Mouse (Mus musculus) intestine, embryonic 14.5 days (tissue): ENCODE measurements at regions not wholly inside any gene's neighbourhood (a gene's known extent, or its start where the extent isn't known, plus 50 kb on each side); places are given as distances from the start of the nearest gene placed in this dataset.

Experiments used
- ATAC-seq: fragments of 200-750 bp; cut with Nextera tagmentation; replicated peaks from 2 replicates; pipeline ENCODE4 v1.8.0; 2017; ENCODE audit warnings: low read depth, moderate number of reproducible peaks, moderate TSS enrichment, moderate library complexity; ENCODE audit not compliant: low FRiP score, low TSS enrichment
- DNase-seq: peaks from one replicate; pipeline ENCODE4 v3.0.0-alpha.2; 2018; ENCODE audit warnings: low spot score
- H3K27ac ChIP-seq: fragments of 300-500 bp; sonication (generic); 2 replicates; pipeline ENCODE4 v1.5.1; 2014; ENCODE audit warnings: low read depth, mild to moderate bottlenecking, control low read depth
- H3K27me3 ChIP-seq: fragments of 300-500 bp; sonication (generic); replicated peaks from 2 replicates; pipeline ENCODE4 v1.6.1; 2014; ENCODE audit warnings: low read length, control low read depth; ENCODE audit not compliant: control insufficient read depth, insufficient read depth
- H3K36me3 ChIP-seq: fragments of 300-500 bp; sonication (generic); 2 replicates; pipeline ENCODE4 v1.6.1; 2014; ENCODE audit warnings: low read length, control low read depth; ENCODE audit not compliant: control insufficient read depth, insufficient read depth
- H3K4me1 ChIP-seq: fragments of 300-500 bp; sonication (generic); replicated peaks from 2 replicates; pipeline ENCODE4 v1.6.1; 2014; ENCODE audit warnings: low read length, control low read depth, mixed read lengths; ENCODE audit not compliant: control insufficient read depth, insufficient read depth
- H3K4me2 ChIP-seq: fragments of 300-500 bp; sonication (generic); 2 replicates; pipeline ENCODE4 v1.6.1; 2014; ENCODE audit warnings: low read length
- H3K4me3 ChIP-seq: fragments of 300-500 bp; sonication (generic); 2 replicates; pipeline ENCODE4 v1.5.1; 2014; ENCODE audit warnings: low read depth, low read length, control low read depth, mixed read lengths
- H3K9ac ChIP-seq: fragments of 300-500 bp; sonication (generic); 2 replicates; pipeline ENCODE4 v1.6.1; 2014; ENCODE audit warnings: mild to moderate bottlenecking, low read length
- H3K9me3 ChIP-seq: fragments of 300-500 bp; sonication (generic); 2 replicates; pipeline ENCODE4 v1.6.1; 2016; ENCODE audit warnings: low read length, control low read depth; ENCODE audit not compliant: control insufficient read depth
- WGBS: fragments of 180-500 bp; shearing (Covaris S2); extraction: QIAGEN DNeasy Blood & Tissue Kit; methylation state at CpG from one replicate; pipeline ENCODE4 v1.1.7; 2014; 5-methylcytosine and 5-hydroxymethylcytosine counted together

- Histone ChIP-seq H3K4me3 (no peak overlapping the region), H3K4me2 (no peak overlapping the region), H3K9me3 (no peaks in the 10 kb centered on the region), H3K27me3 (no peaks in the 10 kb centered on the region), H3K4me1 (no peaks in the 10 kb centered on the region), H3K9ac (no peak overlapping the region), H3K27ac (no peak overlapping the region), H3K36me3 (no peaks in the 10 kb centered on the region)
- no peak for ATAC-seq
- no peak for DNase-seq
- 75% methylated on average over 2 of the region's 2 CpGs for WGBS
Observed at GRCm38 (mm10) chr5:133768856-133769255, 330.7 kb upstream of the Castor2 start.

GRCm38 (mm10) chr5:133757817-133758216, 341.7 kb upstream of the Castor2 start:
- H3K4me1 ChIP-seq, result no peaks in the 10 kb centered on the region
- no peaks in the 10 kb centered on the region for H3K36me3 ChIP-seq
- ATAC-seq, result no peak
- WGBS, result 93% methylated on average over 2 of the region's 2 CpGs
- H3K27ac ChIP-seq, result no peak overlapping the region
- H3K4me3 ChIP-seq, result no peak overlapping the region
- no peaks in the 10 kb centered on the region for H3K9me3 ChIP-seq
- no peak overlapping the region for H3K4me2 ChIP-seq
- no peak overlapping the region for H3K9ac ChIP-seq
- no peaks in the 10 kb centered on the region for H3K27me3 ChIP-seq
- DNase-seq, result no peak

GRCm38 (mm10) chr5:133754180-133754579, 345.3 kb upstream of the Castor2 start:
- 19% methylated on average over 7 of the region's 7 CpGs for WGBS
- no peak overlapping the region for H3K4me3 ChIP-seq
- no peak overlapping the region for H3K4me2 ChIP-seq
- no peaks in the 10 kb centered on the region for H3K36me3 ChIP-seq
- ATAC-seq (no peak), DNase-seq (no peak)
- no peak overlapping the region for H3K9ac ChIP-seq
- no peaks in the 10 kb centered on the region for H3K4me1 ChIP-seq
- H3K27me3 ChIP-seq, result no peaks in the 10 kb centered on the region
- no peaks in the 10 kb centered on the region for H3K9me3 ChIP-seq
- H3K27ac ChIP-seq, result no peak overlapping the region

- Histone ChIP-seq H3K4me2 (no peak overlapping the region), H3K9me3 (no peaks in the 10 kb centered on the region), H3K27ac (no peak overlapping the region), H3K36me3 (no peaks in the 10 kb centered on the region), H3K27me3 (no peaks in the 10 kb centered on the region), H3K9ac (no peak overlapping the region), H3K4me3 (no peak overlapping the region), H3K4me1 (no peaks in the 10 kb centered on the region)
- 33% methylated on average over 8 of the region's 8 CpGs for WGBS
- DNase-seq (no peak), ATAC-seq (no peak)
Observed at GRCm38 (mm10) chr5:133753461-133754160, 345.9 kb upstream of the Castor2 start.

- ATAC-seq (no peak), DNase-seq (no peak)
- Histone ChIP-seq H3K9ac (no peak overlapping the region), H3K9me3 (no peaks in the 10 kb centered on the region), H3K27me3 (no peaks in the 10 kb centered on the region), H3K4me1 (no peaks in the 10 kb centered on the region), H3K4me3 (no peak overlapping the region), H3K4me2 (no peak overlapping the region), H3K27ac (no peak overlapping the region), H3K36me3 (no peaks in the 10 kb centered on the region)
- WGBS, result 86% methylated on average over 1 of the region's 1 CpGs
Observed at GRCm38 (mm10) chr5:133746960-133747359, 352.6 kb upstream of the Castor2 start.

- Histone ChIP-seq H3K9me3 (no peaks in the 10 kb centered on the region), H3K36me3 (no peaks in the 10 kb centered on the region), H3K27ac (no peak overlapping the region), H3K4me1 (no peaks in the 10 kb centered on the region), H3K27me3 (no peaks in the 10 kb centered on the region), H3K4me3 (no peak overlapping the region), H3K9ac (no peak overlapping the region), H3K4me2 (no peak overlapping the region)
- ATAC-seq, result no peak
- WGBS, result 48% methylated on average over 10 of the region's 10 CpGs
- no peak for DNase-seq
Observed at GRCm38 (mm10) chr5:133746411-133746810, 353.1 kb upstream of the Castor2 start.

- 90% methylated on average over 3 of the region's 3 CpGs for WGBS
- ATAC-seq, result no peak
- DNase-seq, result no peak
- H3K9me3 ChIP-seq, result no peaks in the 10 kb centered on the region
- H3K4me2 ChIP-seq, result no peak overlapping the region
- no peaks in the 10 kb centered on the region for H3K4me1 ChIP-seq
- H3K9ac ChIP-seq, result no peak overlapping the region
- no peaks in the 10 kb centered on the region for H3K27me3 ChIP-seq
- no peak overlapping the region for H3K4me3 ChIP-seq
- H3K36me3 ChIP-seq, result no peaks in the 10 kb centered on the region
- no peak overlapping the region for H3K27ac ChIP-seq
Observed at GRCm38 (mm10) chr5:133744136-133744535, 355.4 kb upstream of the Castor2 start.

- Histone ChIP-seq H3K27me3 (no peaks in the 10 kb centered on the region), H3K27ac (no peak overlapping the region), H3K9me3 (no peaks in the 10 kb centered on the region), H3K9ac (no peak overlapping the region), H3K4me1 (no peaks in the 10 kb centered on the region), H3K36me3 (no peaks in the 10 kb centered on the region), H3K4me2 (no peak overlapping the region), H3K4me3 (no peak overlapping the region)
- DNase-seq, result no peak
- WGBS, result 79% methylated on average over 2 of the region's 2 CpGs
- no peak for ATAC-seq
Observed at GRCm38 (mm10) chr5:133743606-133744005, 355.9 kb upstream of the Castor2 start.

- no peaks in the 10 kb centered on the region for H3K36me3 ChIP-seq
- H3K9me3 ChIP-seq, result no peaks in the 10 kb centered on the region
- no peak overlapping the region for H3K4me3 ChIP-seq
- H3K4me2 ChIP-seq, result no peak overlapping the region
- no peak for ATAC-seq
- no peak for DNase-seq
- H3K9ac ChIP-seq, result no peak overlapping the region
- no peaks in the 10 kb centered on the region for H3K4me1 ChIP-seq
- 82% methylated on average over 4 of the region's 4 CpGs for WGBS
- H3K27ac ChIP-seq, result no peak overlapping the region
- no peaks in the 10 kb centered on the region for H3K27me3 ChIP-seq
Observed at GRCm38 (mm10) chr5:133731871-133732270, 367.6 kb upstream of the Castor2 start.
